Mouse (Mus musculus) lung, adult 2 months (tissue): ENCODE measurements around the gene Coro6. TPM values are rescaled to one million over a fixed set of nuclear protein-coding genes. Genes with fewer than 3 reads are reported as not detected.

Experiments used
- DNase-seq: peaks from one replicate; pipeline ENCODE4 v3.0.0; 2022
- H3K4me1 ChIP-seq: fragments of 200-500 bp; 2 replicates; pipeline ENCODE4 v1.6.1; 2011; ENCODE audit warnings: low read length; ENCODE audit not compliant: control insufficient read depth, insufficient read depth
- H3K4me3 ChIP-seq: fragments of 200-500 bp; replicated peaks from 2 replicates; pipeline ENCODE3; 2011; ENCODE audit warnings: low read depth, mild to moderate bottlenecking, control low read depth, low read length; ENCODE audit errors: extremely low read depth
- CTCF ChIP-seq: fragments of 200-500 bp; IDR thresholded peaks from 2 replicates; pipeline ENCODE4 v1.5.1; 2011; ENCODE audit warnings: mild to moderate bottlenecking, low read length, control low read depth; ENCODE audit not compliant: insufficient read depth
- POLR2A ChIP-seq: fragments of 200-500 bp; IDR thresholded peaks from 2 replicates; pipeline ENCODE4 v1.6.1; 2011; ENCODE audit warnings: low read depth, mild to moderate bottlenecking, control low read depth, low read length, borderline replicate concordance; ENCODE audit errors: extremely low read depth
- WGBS: fragments of 180-500 bp; shearing (Covaris S2); methylation state at CpG from one replicate; pipeline ENCODE4 v1.1.7; 2018; 5-methylcytosine and 5-hydroxymethylcytosine counted together
- polyA plus RNA-seq: library from polyadenylated mRNA; depleted of rRNA; stranded (reverse); fragments of >200 nt; gene quantifications from 2 replicates; pipeline ENCODE4 v1.2.3, GENCODE M21; 2012

Coro6 gene
- polyA plus RNA-seq, 1 experiment, result 34.3 TPM

DNA sequence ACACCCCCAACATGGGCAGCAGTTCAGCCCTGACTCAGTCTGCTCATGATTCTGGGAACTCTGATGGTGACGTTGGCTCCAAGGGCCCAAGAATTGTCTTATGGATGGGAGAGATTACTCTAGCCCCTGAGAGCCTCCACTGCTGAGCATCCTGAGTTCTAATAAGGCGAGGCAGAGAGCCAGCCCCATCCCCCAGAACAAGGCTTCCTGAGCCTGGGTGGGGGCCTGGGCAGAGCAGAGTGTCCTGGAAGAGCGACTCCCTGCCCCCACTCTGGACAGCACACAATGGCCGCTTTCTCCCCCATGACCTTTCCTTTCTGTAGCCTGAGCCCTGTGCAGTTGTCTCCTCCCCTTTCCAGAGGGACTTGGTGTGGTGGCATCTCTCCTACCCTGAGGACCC, 35.6 kb downstream of the Coro6 start:
- TF ChIP-seq POLR2A, result no peak
- DNase-seq, result no peak
- Histone ChIP-seq H3K4me3 (no peak overlapping the region), H3K4me1 (peaks cover 37% of the 10 kb centered on the region)
- 43% methylated on average over 4 of the region's 4 CpGs for WGBS

DNA sequence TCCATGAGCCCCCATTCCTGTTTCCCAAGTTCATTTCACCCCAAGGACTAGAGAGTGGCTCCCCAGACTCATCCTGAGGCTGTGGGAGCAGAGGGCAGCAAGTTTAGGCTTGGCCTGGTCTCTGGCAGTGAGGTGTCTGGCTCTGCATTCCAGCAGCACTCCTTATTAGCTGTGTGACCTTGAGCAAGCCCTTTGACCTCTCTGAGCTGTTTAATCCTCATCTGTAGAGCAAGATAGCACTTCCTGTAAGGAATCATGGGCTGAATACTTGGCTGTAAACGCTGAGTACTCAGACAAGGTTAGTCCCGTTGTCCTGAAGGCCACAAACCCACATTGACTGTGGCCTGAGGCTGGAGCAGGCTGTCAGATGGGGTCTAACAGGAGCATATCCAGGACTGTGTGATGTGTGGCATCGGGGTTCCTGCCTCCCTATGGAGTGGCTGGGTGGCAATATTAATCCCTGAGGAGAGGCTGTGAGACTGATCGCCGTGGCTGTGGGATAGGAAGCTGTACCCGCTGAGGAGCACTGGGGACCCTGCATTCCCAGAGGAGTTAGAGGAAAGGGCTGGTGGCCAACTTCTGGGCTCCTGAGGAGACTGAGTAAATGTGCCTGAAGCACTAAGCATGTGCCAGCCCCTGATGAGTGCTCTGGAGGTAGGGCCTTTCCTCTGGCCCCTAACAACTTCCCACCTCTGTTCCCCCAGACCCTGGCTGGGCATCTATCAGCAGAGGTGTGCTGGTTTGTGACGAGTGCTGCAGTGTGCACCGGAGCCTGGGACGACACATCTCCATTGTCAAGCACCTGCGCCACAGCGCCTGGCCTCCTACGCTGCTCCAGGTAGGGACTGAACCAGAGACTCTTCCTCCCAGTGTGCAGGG, 36.3 kb downstream of the Coro6 start:
- 66% methylated on average over 12 of the region's 12 CpGs for WGBS
- TF ChIP-seq POLR2A (no peak), CTCF (no peak)
- Histone ChIP-seq H3K4me3 (no peak overlapping the region), H3K4me1 (peaks cover 44% of the 10 kb centered on the region)
- no peak for DNase-seq

DNA sequence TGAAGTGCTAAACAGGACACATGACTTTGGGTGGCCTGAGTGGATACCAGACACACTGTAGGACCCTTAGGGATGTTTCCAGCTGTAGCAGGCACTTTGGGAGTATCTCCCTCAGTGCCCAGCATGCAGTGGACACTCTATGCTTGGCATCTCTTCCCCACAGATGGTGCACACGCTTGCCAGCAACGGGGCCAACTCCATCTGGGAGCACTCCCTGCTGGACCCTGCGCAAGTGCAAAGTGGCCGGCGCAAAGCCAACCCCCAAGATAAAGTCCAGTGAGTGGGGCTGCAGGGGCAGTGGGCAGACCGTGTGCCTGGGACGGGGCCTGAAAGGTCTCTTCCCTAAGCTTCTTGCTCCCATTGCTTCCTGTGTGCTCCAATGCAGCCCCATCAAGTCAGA, 37.1 kb downstream of the Coro6 start:
- Histone ChIP-seq H3K4me3 (no peak overlapping the region), H3K4me1 (peaks cover 44% of the 10 kb centered on the region)
- no peak for TF ChIP-seq CTCF
- TF ChIP-seq POLR2A, result no peak
- 73% methylated on average over 7 of the region's 7 CpGs for WGBS
- DNase-seq, result no peak

DNA sequence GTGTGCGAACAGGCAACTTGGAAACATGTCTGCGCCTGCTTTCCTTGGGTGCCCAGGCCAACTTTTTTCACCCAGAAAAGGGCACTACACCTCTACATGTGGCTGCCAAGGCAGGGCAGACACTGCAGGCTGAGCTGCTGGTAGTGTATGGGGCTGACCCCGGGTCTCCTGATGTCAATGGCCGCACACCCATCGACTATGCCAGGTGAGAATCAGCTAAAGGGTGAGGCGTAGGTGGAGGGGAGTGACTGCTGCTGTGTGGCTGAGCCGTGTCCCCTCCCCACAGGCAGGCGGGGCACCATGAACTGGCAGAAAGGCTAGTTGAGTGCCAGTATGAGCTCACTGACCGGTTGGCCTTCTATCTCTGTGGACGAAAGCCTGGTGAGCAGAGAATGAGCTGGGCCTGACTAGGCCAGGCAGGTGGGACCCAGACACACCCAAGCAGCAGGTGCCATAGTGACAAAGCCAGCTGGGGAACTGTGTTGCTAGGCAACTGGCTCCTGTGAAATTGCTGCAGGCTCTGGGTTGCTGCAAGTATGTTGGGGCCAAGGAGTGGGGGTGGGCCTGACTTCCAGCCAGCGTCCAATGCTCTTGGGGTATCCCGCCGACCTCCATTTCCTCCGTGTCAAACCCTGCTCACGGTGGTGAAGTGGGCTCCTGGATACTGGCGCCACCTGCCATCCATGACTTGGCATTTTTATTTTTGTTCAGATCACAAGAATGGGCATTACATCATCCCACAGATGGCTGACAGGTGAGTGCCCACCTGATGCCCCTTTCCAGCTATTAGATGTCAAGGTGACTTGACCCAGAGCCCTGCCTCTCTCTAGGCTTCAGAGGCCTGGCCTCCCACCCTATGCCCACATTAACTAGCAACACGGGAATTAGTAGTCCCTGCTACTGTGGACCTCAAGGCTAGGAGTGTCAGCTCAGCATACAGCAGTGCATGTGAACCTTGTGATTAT, 38.4 kb downstream of the Coro6 start:
- no peak for TF ChIP-seq CTCF
- no peak for TF ChIP-seq POLR2A
- WGBS, result 76% methylated on average over 17 of the region's 17 CpGs
- peaks cover 38% of the 10 kb centered on the region for H3K4me1 ChIP-seq
- no peak for DNase-seq
- H3K4me3 ChIP-seq, result no peak overlapping the region

DNA sequence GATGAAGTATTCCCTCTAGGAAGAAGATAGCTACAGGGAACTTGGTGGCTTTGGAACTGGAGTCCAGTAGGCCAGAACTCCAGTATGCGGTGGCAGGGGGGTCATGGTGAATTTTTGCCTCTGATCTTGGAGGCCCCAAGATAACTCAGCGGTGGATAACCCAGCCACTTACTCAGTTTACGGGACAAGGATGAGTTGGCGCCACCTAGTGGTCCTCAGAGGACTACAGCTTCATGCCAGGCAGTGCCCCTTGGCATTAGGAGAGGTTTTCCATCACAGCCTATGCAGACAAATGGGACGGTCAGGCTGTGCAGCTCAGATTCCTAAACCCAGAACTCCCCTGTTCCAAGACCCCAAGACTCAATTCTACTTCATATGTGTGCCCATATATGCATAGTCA, 39.2 kb downstream of the Coro6 start:
- Histone ChIP-seq H3K4me3 (no peak overlapping the region), H3K4me1 (peaks cover 33% of the 10 kb centered on the region)
- peak; percentile 75 for DNase-seq
- TF ChIP-seq CTCF (peak; percentile 94), POLR2A (no peak)
- 9% methylated on average over 5 of the region's 5 CpGs for WGBS

DNA sequence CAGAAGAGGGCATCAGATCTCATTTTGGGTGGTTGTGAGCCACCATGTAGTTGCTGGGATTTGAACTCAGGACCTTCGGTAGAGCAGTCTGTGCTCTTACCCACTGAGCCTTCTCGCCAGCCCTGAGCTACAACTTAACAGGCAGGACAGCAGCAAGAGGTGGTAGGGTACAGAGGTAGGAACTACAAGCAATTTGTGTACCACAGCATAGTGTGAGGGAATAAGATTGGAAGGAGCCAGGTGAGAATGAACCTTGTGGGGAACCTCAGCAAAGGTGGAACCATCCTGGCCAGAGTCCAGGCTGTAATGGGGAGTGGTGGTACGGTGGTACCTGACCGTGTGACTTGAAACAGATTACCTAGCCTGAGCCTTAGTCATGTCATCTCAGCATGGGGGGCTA, 39.8 kb downstream of the Coro6 start:
- 94% methylated on average over 4 of the region's 4 CpGs for WGBS
- H3K4me1 ChIP-seq, result peaks cover 30% of the 10 kb centered on the region
- TF ChIP-seq CTCF (no peak), POLR2A (no peak)
- DNase-seq, result no peak
- no peak overlapping the region for H3K4me3 ChIP-seq

DNA sequence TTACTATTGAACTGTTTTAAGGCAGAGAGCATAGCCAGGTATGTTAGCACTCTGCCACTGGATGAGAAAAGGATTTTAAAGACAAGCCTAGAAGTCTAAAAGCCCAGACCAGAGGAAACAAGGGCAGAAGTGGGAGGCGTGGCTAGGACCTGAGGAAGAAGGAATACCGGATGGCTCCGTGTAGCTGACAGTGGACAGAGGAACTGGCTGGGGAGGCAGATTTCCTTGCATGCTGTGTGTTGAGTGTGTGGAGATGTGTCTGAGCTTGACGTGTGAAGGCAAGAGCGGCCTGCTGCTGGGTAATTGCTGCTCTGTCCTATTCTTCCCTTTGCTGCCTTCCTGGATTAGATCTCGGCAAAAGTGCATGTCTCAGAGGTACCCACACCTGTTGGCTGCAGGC, 40.3 kb downstream of the Coro6 start:
- H3K4me3 ChIP-seq, result no peak overlapping the region
- no peak for DNase-seq
- TF ChIP-seq CTCF (no peak), POLR2A (no peak)
- peaks cover 26% of the 10 kb centered on the region for H3K4me1 ChIP-seq
- 69% methylated on average over 6 of the region's 6 CpGs for WGBS

DNA sequence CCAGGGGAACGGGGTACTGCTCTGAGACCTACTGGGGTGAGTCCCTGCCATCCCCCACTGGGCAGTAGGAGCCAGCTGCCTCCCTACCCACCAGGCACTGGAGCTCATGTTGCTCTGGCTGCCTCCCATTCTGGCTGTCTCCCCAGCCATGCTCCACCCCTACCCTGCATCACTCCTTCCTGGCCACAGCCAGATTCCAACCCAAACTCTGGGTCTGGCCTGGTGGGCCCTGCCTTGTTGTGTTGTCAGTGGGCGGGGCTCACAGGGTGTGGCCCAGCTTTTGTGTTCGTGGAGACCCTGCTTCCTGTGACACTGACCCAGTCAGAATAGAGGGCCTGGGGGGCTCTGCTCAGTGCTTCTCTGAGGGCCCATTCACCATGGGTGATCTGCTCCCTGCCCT, 41.3 kb downstream of the Coro6 start:
- no peak overlapping the region for H3K4me3 ChIP-seq
- DNase-seq, result no peak
- WGBS, result 60% methylated on average over 3 of the region's 3 CpGs
- peaks cover 22% of the 10 kb centered on the region for H3K4me1 ChIP-seq
- TF ChIP-seq CTCF (no peak), POLR2A (no peak)

DNA sequence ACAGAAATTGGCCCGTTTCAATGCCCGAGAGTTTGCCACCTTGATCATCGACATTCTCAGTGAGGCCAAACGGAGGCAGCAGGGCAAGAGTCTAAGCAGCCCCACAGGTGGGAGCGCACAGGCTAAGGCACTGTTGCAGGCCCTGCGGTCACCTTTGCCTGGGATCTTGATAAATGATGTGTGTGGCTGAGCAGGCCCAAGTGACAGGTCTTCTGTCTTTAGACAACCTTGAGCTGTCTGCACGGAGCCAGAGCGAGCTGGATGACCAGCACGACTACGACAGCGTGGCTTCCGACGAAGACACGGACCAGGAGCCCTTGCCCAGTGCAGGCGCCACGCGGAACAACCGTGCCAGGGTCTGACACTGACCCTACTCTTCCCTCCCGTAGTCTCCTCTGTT, 42.2 kb downstream of the Coro6 start:
- WGBS, result 91% methylated on average over 19 of the region's 19 CpGs
- no peak overlapping the region for H3K4me3 ChIP-seq
- TF ChIP-seq POLR2A (no peak), CTCF (no peak)
- DNase-seq, result no peak
- H3K4me1 ChIP-seq, result peaks cover 21% of the 10 kb centered on the region
